Mouse (Mus musculus) neutrophil, adult 83 days (primary cell): ENCODE results near the gene Efcc1. TPM values are rescaled to one million over a fixed set of nuclear protein-coding genes. Genes with fewer than 3 reads are reported as not detected.

ENCODE experiments used
- total RNA-seq, 2 experiments: library from RNA; stranded (reverse); gene quantifications; one replicate each; pipeline ENCODE4 v1.2.4; 2023

The Efcc1 gene
- under 1 TPM in 1 of 2 experiments, not detected in 1; 0.29 TPM for total RNA-seq

GRCm38 (mm10) chr6:87730591-87731462, at the start of gene Efcc1:
Gene Efcc1 (plus strand): TSS chr6:87730869.

DNA sequence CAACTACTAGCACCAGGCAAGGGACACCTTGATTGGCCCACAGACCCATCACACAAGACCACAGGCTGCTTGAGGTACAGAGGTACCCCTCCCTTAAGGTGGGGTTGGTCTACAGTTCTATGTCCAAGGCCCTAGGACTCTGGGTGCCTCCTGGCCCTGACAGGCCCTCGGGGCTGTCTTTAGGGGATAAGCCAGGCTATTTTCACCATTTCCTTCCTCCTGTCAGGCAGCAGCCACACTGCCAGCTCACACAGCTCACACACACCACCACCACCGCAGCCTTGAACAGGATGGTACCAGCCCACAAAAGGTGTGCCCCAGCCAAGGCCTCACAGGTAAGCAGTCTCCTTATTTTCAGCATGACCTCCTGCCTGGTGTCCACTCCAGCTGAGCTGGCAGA, 47.2 kb downstream of the Efcc1 start, which contains the start of gene Gp9:
TSS of gene Gp9 (plus strand) at position 231 of the 400 bp plus-strand sequence.

Other genes with a start within 250 kb of the Efcc1 start
- 10 to 100 TPM; 84.1 to 99.8 TPM for gene Arhgap25, start 197.6 kb upstream of the Efcc1 start, total RNA-seq
- under 1 TPM in 1 of 2 experiments, not detected in 1; 0.11 TPM for gene Prokr1, start 140.1 kb upstream of the Efcc1 start, total RNA-seq
- gene Aplf, start 58.7 kb upstream of the Efcc1 start, total RNA-seq, result 1 to 10 TPM; 4.3 to 4.5 TPM
- 1 to 10 TPM; 4.2 to 6.5 TPM for gene Gp9, start 47.2 kb downstream of the Efcc1 start, total RNA-seq
- 10 to 100 TPM; 60.8 to 66.4 TPM for gene Rab43, start 81.3 kb downstream of the Efcc1 start, total RNA-seq
- 1 to 10 TPM; 4.6 to 6.6 TPM for gene Gm45140, start 104.9 kb downstream of the Efcc1 start, total RNA-seq
- gene Isy1, start 107.9 kb downstream of the Efcc1 start, total RNA-seq, result 10 to 100 TPM; 24.5 to 31.5 TPM
- 100 to 1,000 TPM; 120 to 128 TPM for gene Cnbp, start 120.2 kb downstream of the Efcc1 start, total RNA-seq
- 10 to 100 TPM; 52.0 to 59.5 TPM for gene Copg1, start 156.9 kb downstream of the Efcc1 start, total RNA-seq
- gene Hmces, start 183.1 kb downstream of the Efcc1 start, total RNA-seq, result 10 to 100 TPM; 11.5 to 14.4 TPM